Mouse (Mus musculus): Measurements from ENCODE around the gene Wnk2. TPM values are rescaled to one million over a fixed set of nuclear protein-coding genes. Genes with fewer than 3 reads are reported as not detected.

The Wnk2 gene
- polyA plus RNA-seq (2017; shearing (Covaris generic)) = not detected

GRCm38 (mm10) chr13:49147858-49148226 is at the start of gene Wnk2:
Gene Wnk2 (minus strand): TSS chr13:49148014.
- ATAC-seq = peak; percentile 51

- ATAC-seq = no peak
These were observed 49.0 kb upstream of the Wnk2 start for GRCm38 (mm10) chr13:49196766-49197165.

- no peak for ATAC-seq
These were observed 48.4 kb upstream of the Wnk2 start for GRCm38 (mm10) chr13:49196211-49196610.

GRCm38 (mm10) chr13:49195651-49196050 is 47.8 kb upstream of the Wnk2 start:
- no peak for ATAC-seq

GRCm38 (mm10) chr13:49194811-49195210 is 47.0 kb upstream of the Wnk2 start:
- ATAC-seq = no peak

- no peak for ATAC-seq
These were observed 45.8 kb upstream of the Wnk2 start for GRCm38 (mm10) chr13:49193650-49194049.

- no peak for ATAC-seq
These were observed 44.5 kb upstream of the Wnk2 start for GRCm38 (mm10) chr13:49192156-49192855.

GRCm38 (mm10) chr13:49191673-49192035 is 43.8 kb upstream of the Wnk2 start:
- ATAC-seq = no peak

- no peak for ATAC-seq
These were observed 43.3 kb upstream of the Wnk2 start for GRCm38 (mm10) chr13:49190876-49191672.

GRCm38 (mm10) chr13:49189970-49190870 is 42.4 kb upstream of the Wnk2 start:
- no peak for ATAC-seq

GRCm38 (mm10) chr13:49188966-49189360 is 41.1 kb upstream of the Wnk2 start:
- no peak for ATAC-seq

- ATAC-seq = no peak
These were observed 40.6 kb upstream of the Wnk2 start for GRCm38 (mm10) chr13:49188219-49188965.

GRCm38 (mm10) chr13:49187288-49188218 is 39.7 kb upstream of the Wnk2 start, which contains the start of gene Ninj1:
Gene Ninj1 (plus strand): TSS chr13:49187485.
- ATAC-seq = peak; percentile 90

- peak; percentile 4 for ATAC-seq
These were observed 39.0 kb upstream of the Wnk2 start for GRCm38 (mm10) chr13:49186798-49187287.

- ATAC-seq = no peak
These were observed 35.8 kb upstream of the Wnk2 start for GRCm38 (mm10) chr13:49183646-49184045.

- ATAC-seq = no peak
These were observed 35.3 kb upstream of the Wnk2 start for GRCm38 (mm10) chr13:49183161-49183560.

GRCm38 (mm10) chr13:49181411-49181984 is 33.7 kb upstream of the Wnk2 start:
- ATAC-seq = no peak

- ATAC-seq = no peak
These were observed 32.9 kb upstream of the Wnk2 start for GRCm38 (mm10) chr13:49180691-49181090.

- ATAC-seq = no peak
These were observed 32.5 kb upstream of the Wnk2 start for GRCm38 (mm10) chr13:49180274-49180673.

GRCm38 (mm10) chr13:49178839-49179585 is 31.2 kb upstream of the Wnk2 start:
- ATAC-seq = no peak
